Comparison of ENCODE assay signal across 8 mouse cellular contexts in genomic region chr10:38966646-38967045, GRCm38 (mm10). TPM values are rescaled to one million over a fixed set of nuclear protein-coding genes. Genes with fewer than 3 reads are reported as not detected.
DNase-seq lines count a peak whose midpoint lies in the region; ATAC-seq and TF ChIP-seq lines count a peak whose summit lies in the region.

No protein-coding gene starts in this region.

- H3K4me1 ChIP-seq in forebrain, embryonic 13.5 days: peaks cover 15% of the 10 kb centered on the region
- peaks cover 12% of the 10 kb centered on the region for H3K4me1 ChIP-seq in forebrain, embryonic 16.5 days (replicated peaks; ENCODE audit: control insufficient read depth, insufficient read depth, low read length)
- H3K4me1 ChIP-seq in liver, embryonic 11.5 days (replicated peaks; ENCODE audit: control insufficient read depth, insufficient read depth, low read length): no peaks in the 10 kb centered on the region
- 0 out of 2 replicates have a peak, but pooled peaks cover 6% of the 10 kb centered on the region for H3K4me1 ChIP-seq in hindbrain, postnatal 0 days (ENCODE audit: insufficient read depth, low read length)
- H3K4me1 ChIP-seq in neural tube, embryonic 15.5 days: peaks cover 15% of the 10 kb centered on the region

- no peak for TF ChIP-seq CTCF in hindbrain, postnatal 0 days (IDR thresholded peaks at IDR 0.05; ENCODE audit: low read depth)

- WGBS in forebrain, embryonic 13.5 days: 89% methylated on average over 2 of the region's 2 CpGs
- 95% methylated on average over 2 of the region's 2 CpGs for WGBS in forebrain, embryonic 16.5 days
- WGBS in liver, embryonic 11.5 days: 73% methylated on average over 2 of the region's 2 CpGs
- WGBS in hindbrain, postnatal 0 days: 77% methylated on average over 2 of the region's 2 CpGs
- WGBS in neural tube, embryonic 15.5 days: 77% methylated on average over 2 of the region's 2 CpGs

- no peak for ATAC-seq in forebrain, embryonic 13.5 days
- ATAC-seq in forebrain, embryonic 16.5 days: no peak
- no peak for ATAC-seq in liver, embryonic 11.5 days (replicated peaks; ENCODE audit: low FRiP score)
- ATAC-seq in hindbrain, postnatal 0 days: no peak
- no peak for ATAC-seq in neural tube, embryonic 15.5 days (ENCODE audit: low FRiP score)

- no peaks in the 10 kb centered on the region for H3K9me3 ChIP-seq in forebrain, embryonic 13.5 days (replicated peaks)
- H3K9me3 ChIP-seq in forebrain, embryonic 16.5 days (ENCODE audit: control insufficient read depth, low read length): no peaks in the 10 kb centered on the region
- no peaks in the 10 kb centered on the region for H3K9me3 ChIP-seq in liver, embryonic 11.5 days (ENCODE audit: control insufficient read depth, low read length)
- H3K9me3 ChIP-seq in hindbrain, postnatal 0 days (ENCODE audit: low read length): no peaks in the 10 kb centered on the region
- H3K9me3 ChIP-seq in neural tube, embryonic 15.5 days (replicated peaks): no peaks in the 10 kb centered on the region

- no peak overlapping the region for H3K27ac ChIP-seq in forebrain, embryonic 13.5 days
- H3K27ac ChIP-seq in forebrain, embryonic 16.5 days (ENCODE audit: low read length): no peak overlapping the region
- H3K27ac ChIP-seq in liver, embryonic 11.5 days (ENCODE audit: low read depth, low read length): no peak overlapping the region
- H3K27ac ChIP-seq in hindbrain, postnatal 0 days: no peak overlapping the region
- peak overlapping the region; percentile 68; the same call in 1 of the 2 replicates for H3K27ac ChIP-seq in neural tube, embryonic 15.5 days (replicated peaks)

- no peak overlapping the region for H3K9ac ChIP-seq in forebrain, embryonic 13.5 days
- H3K9ac ChIP-seq in forebrain, embryonic 16.5 days (replicated peaks; ENCODE audit: low read depth, low read length): no peak overlapping the region
- no peak overlapping the region for H3K9ac ChIP-seq in liver, embryonic 11.5 days (ENCODE audit: low read depth, low read length)
- no peak overlapping the region for H3K9ac ChIP-seq in hindbrain, postnatal 0 days (replicated peaks; ENCODE audit: low read length)
- no peak overlapping the region for H3K9ac ChIP-seq in neural tube, embryonic 15.5 days (replicated peaks)

- H3K4me3 ChIP-seq in forebrain, embryonic 13.5 days: no peak overlapping the region
- H3K4me3 ChIP-seq in forebrain, embryonic 16.5 days (replicated peaks; ENCODE audit: low read length): no peak overlapping the region; the same call in 1 of the 2 replicates
- H3K4me3 ChIP-seq in liver, embryonic 11.5 days (ENCODE audit: low read depth, low read length): no peak overlapping the region; the same call in 1 of the 2 replicates
- peak overlapping the region; percentile 37 for H3K4me3 ChIP-seq in hindbrain, postnatal 0 days (ENCODE audit: low read length)
- peak overlapping the region; percentile 45 for H3K4me3 ChIP-seq in neural tube, embryonic 15.5 days (replicated peaks)

- no peaks in the 10 kb centered on the region for H3K36me3 ChIP-seq in forebrain, embryonic 13.5 days (ENCODE audit: poor library complexity, severe bottlenecking)
- H3K36me3 ChIP-seq in forebrain, embryonic 16.5 days (ENCODE audit: control insufficient read depth, insufficient read depth): no peaks in the 10 kb centered on the region
- no peaks in the 10 kb centered on the region for H3K36me3 ChIP-seq in liver, embryonic 11.5 days (ENCODE audit: control insufficient read depth, insufficient read depth, low read length)
- no peaks in the 10 kb centered on the region for H3K36me3 ChIP-seq in hindbrain, postnatal 0 days (ENCODE audit: insufficient read depth, low read length)
- no peaks in the 10 kb centered on the region for H3K36me3 ChIP-seq in neural tube, embryonic 15.5 days

- 0 out of 2 replicates have a peak overlapping the region, but pooled peaks have one; percentile 65 for H3K4me2 ChIP-seq in forebrain, embryonic 13.5 days
- no peak overlapping the region; the same call in 1 of the 2 replicates for H3K4me2 ChIP-seq in forebrain, embryonic 16.5 days (ENCODE audit: low read length)
- H3K4me2 ChIP-seq in liver, embryonic 11.5 days: peak overlapping the region; percentile 68
- H3K4me2 ChIP-seq in hindbrain, postnatal 0 days (ENCODE audit: low read depth, low read length): peak overlapping the region; percentile 83
- H3K4me2 ChIP-seq in neural tube, embryonic 15.5 days: peak overlapping the region; percentile 78

- DNase-seq in liver, embryonic 11.5 days (ENCODE audit: low spot score): no peak
- DNase-seq in liver: no peak
- no peak for DNase-seq in hindbrain, postnatal 0 days (ENCODE audit: low spot score)
- DNase-seq in frontal cortex, postnatal 25 days (ENCODE audit: low spot score in 2 of 2): no peak
- DNase-seq in adrenal gland, adult 18-20 months (ENCODE audit: low spot score in 2 of 2): no peak

- H3K27me3 ChIP-seq in forebrain, embryonic 13.5 days: no peaks in the 10 kb centered on the region
- no peaks in the 10 kb centered on the region for H3K27me3 ChIP-seq in forebrain, embryonic 16.5 days (replicated peaks; ENCODE audit: control insufficient read depth, insufficient read depth, low read length)
- no peaks in the 10 kb centered on the region for H3K27me3 ChIP-seq in liver, embryonic 11.5 days (replicated peaks; ENCODE audit: control insufficient read depth, insufficient read depth, low read length)
- H3K27me3 ChIP-seq in hindbrain, postnatal 0 days (ENCODE audit: insufficient read depth, low read length): no peaks in the 10 kb centered on the region
- no peaks in the 10 kb centered on the region for H3K27me3 ChIP-seq in neural tube, embryonic 15.5 days (replicated peaks)

RNA-seq across cellular contexts. Expression of gene Lama4, which starts 1.3 kb away (rescaled TPM):
- 11.2 and 13.3 TPM in 2 replicates for polyA plus RNA-seq in forebrain, embryonic 13.5 days (2015; fragmentation: Nextera tagmentation; extraction: Ambion mirVana)
- 17.5 and 19.9 TPM in 2 replicates for polyA plus RNA-seq in forebrain, embryonic 16.5 days (2015; fragmentation: Nextera tagmentation; extraction: Ambion mirVana)
- 6.1 and 7.0 TPM in 2 replicates for polyA plus RNA-seq in liver, embryonic 11.5 days (2014; fragmentation: Nextera tagmentation; extraction: Ambion mirVana)
- 19.9 and 31.9 TPM in 2 replicates for total RNA-seq in hindbrain, postnatal 0 days (2014; rRNA removed)
- 13.6 and 16.7 TPM in 2 replicates for polyA plus RNA-seq in hindbrain, postnatal 0 days (2015; fragmentation: Nextera tagmentation; extraction: Ambion mirVana)
- 22.3 and 31.5 TPM in 2 replicates for polyA plus RNA-seq in neural tube, embryonic 15.5 days (2015; fragmentation: Nextera tagmentation; extraction: Ambion mirVana)
- 10 to 100 TPM; 55.3 to 59.2 TPM for total RNA-seq in adrenal gland, adult 18-20 months (2021)

Comparison
In these comparisons a context has a peak if more than half of its experiments do, and no peak if none do; other contexts are left out.
1. H3K4me3 ChIP-seq: peak in hindbrain, postnatal 0 days (single experiment) and neural tube, embryonic 15.5 days (single experiment); none in forebrain, embryonic 13.5 days (single experiment), forebrain, embryonic 16.5 days (single experiment) and liver, embryonic 11.5 days (single experiment).